Mouse (Mus musculus) urinary bladder, postnatal 4 days (tissue): ENCODE data around the gene Atp8a2.
A peak's percentile ranks its signal among the peaks of the same experiment; 100 is the strongest.
"Not testable (repeated sequence)": the region's sequence is repeated elsewhere in the genome, so short reads cannot be mapped to it uniquely, and the experiment has no call there.

Experiments
- DNase-seq, 2 experiments: peaks; one replicate each; pipeline ENCODE4 v3.0.0; 2021 to 2022; ENCODE audit warnings: low spot score in 2 of 2

Gene Atp8a2

GRCm38 (mm10) chr14:60026647-60027046, 170.3 kb downstream of the Atp8a2 start:
- DNase-seq = peak; percentile 47 to 78

- peak; percentile 36 to 72 for DNase-seq
Observed at GRCm38 (mm10) chr14:60015891-60016290, 181.1 kb downstream of the Atp8a2 start.

GRCm38 (mm10) chr14:60001801-60002200, 195.2 kb downstream of the Atp8a2 start:
- DNase-seq = no peak

- no peak for DNase-seq
Observed at GRCm38 (mm10) chr14:59988860-59989259, 208.1 kb downstream of the Atp8a2 start.

- no peak for DNase-seq
Observed at GRCm38 (mm10) chr14:59987975-59988374, 209.0 kb downstream of the Atp8a2 start.

GRCm38 (mm10) chr14:59978007-59978406, 219.0 kb downstream of the Atp8a2 start:
- DNase-seq = no peak

- no peak for DNase-seq
Observed at GRCm38 (mm10) chr14:59971221-59971730, 225.7 kb downstream of the Atp8a2 start.

- DNase-seq = no peak
Observed at GRCm38 (mm10) chr14:59969485-59970134, 227.4 kb downstream of the Atp8a2 start.

- no peak for DNase-seq
Observed at GRCm38 (mm10) chr14:59967847-59968550, 229.0 kb downstream of the Atp8a2 start.

- DNase-seq = no peak
Observed at GRCm38 (mm10) chr14:59966981-59967380, 230.0 kb downstream of the Atp8a2 start.

GRCm38 (mm10) chr14:59964569-59964968, 232.4 kb downstream of the Atp8a2 start:
- no peak for DNase-seq

GRCm38 (mm10) chr14:59960961-59961360, 236.0 kb downstream of the Atp8a2 start:
- DNase-seq = no peak

- DNase-seq = no peak
Observed at GRCm38 (mm10) chr14:59960214-59960890, 236.6 kb downstream of the Atp8a2 start.

GRCm38 (mm10) chr14:59959723-59960122, 237.3 kb downstream of the Atp8a2 start:
- DNase-seq = no peak

GRCm38 (mm10) chr14:59949983-59950382, 247.0 kb downstream of the Atp8a2 start:
- DNase-seq = no peak

GRCm38 (mm10) chr14:59942864-59943611, 253.9 kb downstream of the Atp8a2 start:
- DNase-seq = peak; percentile 68 to 81

- no peak for DNase-seq
Observed at GRCm38 (mm10) chr14:59942199-59942598, 254.8 kb downstream of the Atp8a2 start.

GRCm38 (mm10) chr14:59932355-59932754, 264.6 kb downstream of the Atp8a2 start:
- DNase-seq = no peak

GRCm38 (mm10) chr14:59931412-59932058, 265.4 kb downstream of the Atp8a2 start:
- no peak for DNase-seq

- not testable (repeated sequence) for DNase-seq
Observed at GRCm38 (mm10) chr14:59929190-59929589, 267.8 kb downstream of the Atp8a2 start.

- DNase-seq = no peak
Observed at GRCm38 (mm10) chr14:59928781-59929180, 268.2 kb downstream of the Atp8a2 start.
